Mouse (Mus musculus) megakaryocyte progenitor cell, adult 5-6 weeks (primary cell): ENCODE results near the gene Foxf1. TPM values are rescaled to one million over a fixed set of nuclear protein-coding genes. Genes with fewer than 3 reads are reported as not detected.

Experiments used
- ATAC-seq: replicated peaks from 2 replicates; pipeline ENCODE4 v1.8.0; 2016; ENCODE audit warnings: mild to moderate bottlenecking, moderate TSS enrichment, inconsistent platforms; ENCODE audit not compliant: poor library complexity
- total RNA-seq, 2 experiments: library from RNA; stranded (forward) in 1 of 2; stranded (reverse) in 1 of 2; fragments of 157-497, 149-512 nt in 1 of 2; fragments of 200-1000 nt in 1 of 2; gene quantifications; 2 replicates each; pipeline versions ENCODE4 v1.2.3 to v1.2.4; 2015 to 2017

Gene Foxf1
- total RNA-seq, 2 experiments from 2014 or later: not detected

GRCm38 (mm10) chr8:121113261-121113660 is 29.1 kb downstream of the Foxf1 start:
- ATAC-seq: peak; percentile 95

GRCm38 (mm10) chr8:121115136-121115535 is 30.9 kb downstream of the Foxf1 start:
- no peak for ATAC-seq

GRCm38 (mm10) chr8:121115948-121116347 is 31.8 kb downstream of the Foxf1 start, which contains the start of gene Foxc2:
Foxc2 (plus strand) TSS chr8:121116171.
- peak; percentile 52; the same call in 1 of the 2 replicates for ATAC-seq

- no peak for ATAC-seq
These were observed 32.5 kb downstream of the Foxf1 start for GRCm38 (mm10) chr8:121116591-121117185.

GRCm38 (mm10) chr8:121117186-121117651 is 33.0 kb downstream of the Foxf1 start:
- no peak for ATAC-seq

GRCm38 (mm10) chr8:121117906-121118305 is 33.7 kb downstream of the Foxf1 start:
- no peak for ATAC-seq

- no peak for ATAC-seq
These were observed 34.6 kb downstream of the Foxf1 start for GRCm38 (mm10) chr8:121118634-121119420.

GRCm38 (mm10) chr8:121119635-121120455 is 35.7 kb downstream of the Foxf1 start:
- no peak for ATAC-seq

- no peak for ATAC-seq
These were observed 36.6 kb downstream of the Foxf1 start for GRCm38 (mm10) chr8:121120456-121121419.

GRCm38 (mm10) chr8:121121704-121122103 is 37.5 kb downstream of the Foxf1 start:
- ATAC-seq: no peak

- no peak for ATAC-seq
These were observed 38.2 kb downstream of the Foxf1 start for GRCm38 (mm10) chr8:121122368-121122767.

GRCm38 (mm10) chr8:121123113-121123512 is 38.9 kb downstream of the Foxf1 start:
- no peak for ATAC-seq

- ATAC-seq: no peak
These were observed 40.5 kb downstream of the Foxf1 start for GRCm38 (mm10) chr8:121124547-121125239.

- ATAC-seq: peak; percentile 65
These were observed 41.2 kb downstream of the Foxf1 start for GRCm38 (mm10) chr8:121125311-121125876.

- no peak for ATAC-seq
These were observed 42.0 kb downstream of the Foxf1 start for GRCm38 (mm10) chr8:121126191-121126590.

GRCm38 (mm10) chr8:121126694-121127093 is 42.5 kb downstream of the Foxf1 start:
- ATAC-seq: no peak

- ATAC-seq: no peak
These were observed 43.1 kb downstream of the Foxf1 start for GRCm38 (mm10) chr8:121127291-121127701.

GRCm38 (mm10) chr8:121127756-121128375 is 43.7 kb downstream of the Foxf1 start, which contains the start of gene Foxl1:
Foxl1 (plus strand) TSS chr8:121127940.
- ATAC-seq: no peak
